In genomic region chr10:98748856-98749583, GRCm38 (mm10) we compare ENCODE assay signal across 8 mouse cellular contexts.
A peak's percentile ranks its signal among the peaks of the same experiment; 100 is the strongest.
DNase-seq lines count a peak whose midpoint lies in the region; ATAC-seq and TF ChIP-seq lines count a peak whose summit lies in the region.

No protein-coding gene starts in this region.

- H3K27ac ChIP-seq in embryonic facial prominence, embryonic 11.5 days (replicated peaks; ENCODE audit: low read depth, low read length): no peak overlapping the region
- no peak overlapping the region for H3K27ac ChIP-seq in embryonic facial prominence, embryonic 10.5 days (replicated peaks)
- no peak overlapping the region for H3K27ac ChIP-seq in ES-E14 (ENCODE audit: insufficient read depth, low read depth, low read length, poor library complexity, severe bottlenecking)
- no peak overlapping the region for H3K27ac ChIP-seq in forebrain, embryonic 13.5 days
- no peak overlapping the region for H3K27ac ChIP-seq in limb, embryonic 13.5 days
- no peak overlapping the region for H3K27ac ChIP-seq in thymus, adult 2 months (ENCODE audit: control insufficient read depth, insufficient read depth, low read length)

- no peak overlapping the region for H3K9ac ChIP-seq in embryonic facial prominence, embryonic 11.5 days (replicated peaks; ENCODE audit: low read length)
- H3K9ac ChIP-seq in ES-E14 (ENCODE audit: insufficient read depth, low read depth, low read length, poor library complexity, severe bottlenecking): no peak overlapping the region
- no peak overlapping the region for H3K9ac ChIP-seq in forebrain, embryonic 13.5 days
- H3K9ac ChIP-seq in limb, embryonic 13.5 days: no peak overlapping the region

- no peaks in the 10 kb centered on the region; the same call in 1 of the 2 replicates for H3K4me1 ChIP-seq in embryonic facial prominence, embryonic 11.5 days (ENCODE audit: control insufficient read depth, insufficient read depth, low read length)
- H3K4me1 ChIP-seq in embryonic facial prominence, embryonic 10.5 days: peaks cover 26% of the 10 kb centered on the region
- no peaks in the 10 kb centered on the region for H3K4me1 ChIP-seq in ES-E14 (ENCODE audit: control insufficient read depth in 2 of 2, insufficient read depth in 2 of 2, low read length in 2 of 2, poor library complexity in 1 of 2)
- H3K4me1 ChIP-seq in forebrain, embryonic 13.5 days: peaks cover 10% of the 10 kb centered on the region
- peaks cover 27% of the 10 kb centered on the region for H3K4me1 ChIP-seq in limb, embryonic 13.5 days
- H3K4me1 ChIP-seq in thymus, adult 2 months (replicated peaks; ENCODE audit: control insufficient read depth, insufficient read depth, low read length): peaks cover 4% of the 10 kb centered on the region

- H3K9me3 ChIP-seq in embryonic facial prominence, embryonic 11.5 days (replicated peaks; ENCODE audit: control insufficient read depth, low read length): no peaks in the 10 kb centered on the region
- H3K9me3 ChIP-seq in embryonic facial prominence, embryonic 10.5 days: no peaks in the 10 kb centered on the region
- no peaks in the 10 kb centered on the region for H3K9me3 ChIP-seq in ES-E14 (ENCODE audit: control insufficient read depth, insufficient read depth, low read depth, low read length)
- H3K9me3 ChIP-seq in forebrain, embryonic 13.5 days (replicated peaks): no peaks in the 10 kb centered on the region
- H3K9me3 ChIP-seq in limb, embryonic 13.5 days: no peaks in the 10 kb centered on the region

- TF ChIP-seq POLR2A in thymus, adult 2 months (IDR thresholded peaks at IDR 0.05; ENCODE audit: control insufficient read depth, extremely low read depth, insufficient read depth, low read length, poor library complexity): no peak

- DNase-seq in embryonic facial prominence, embryonic 11.5 days (ENCODE audit: low spot score): peak; percentile 31
- no peak for DNase-seq in embryonic facial prominence, embryonic 10.5 days (ENCODE audit: low spot score)
- peak; percentile 60 for DNase-seq in ES-E14 (ENCODE audit: low read depth, low spot score)
- no peak for DNase-seq in spleen, postnatal 4 days (ENCODE audit: low spot score in 2 of 2)
- no peak for DNase-seq in thymus, adult 2 months
- no peak for DNase-seq in B cell, adult 2 months

- ATAC-seq in embryonic facial prominence, embryonic 11.5 days (replicated peaks; ENCODE audit: insufficient number of reproducible peaks, low FRiP score, low TSS enrichment, low read depth): no peak
- ATAC-seq in forebrain, embryonic 13.5 days: peak; percentile 84
- ATAC-seq in limb, embryonic 13.5 days (ENCODE audit: low FRiP score, low read depth): peak; percentile 52; the same call in 1 of the 2 replicates

- H3K4me2 ChIP-seq in embryonic facial prominence, embryonic 11.5 days (ENCODE audit: low read depth, low read length): no peak overlapping the region
- H3K4me2 ChIP-seq in forebrain, embryonic 13.5 days: no peak overlapping the region
- peak overlapping the region; percentile 14; the same call in 1 of the 2 replicates for H3K4me2 ChIP-seq in limb, embryonic 13.5 days (replicated peaks)

- no peaks in the 10 kb centered on the region for H3K36me3 ChIP-seq in embryonic facial prominence, embryonic 11.5 days (replicated peaks; ENCODE audit: control insufficient read depth, insufficient read depth, low read depth, low read length)
- no peaks in the 10 kb centered on the region for H3K36me3 ChIP-seq in embryonic facial prominence, embryonic 10.5 days (replicated peaks)
- H3K36me3 ChIP-seq in ES-E14 (ENCODE audit: control insufficient read depth, insufficient read depth, low read length, poor library complexity, severe bottlenecking): no peaks in the 10 kb centered on the region
- no peaks in the 10 kb centered on the region for H3K36me3 ChIP-seq in forebrain, embryonic 13.5 days (ENCODE audit: poor library complexity, severe bottlenecking)
- no peaks in the 10 kb centered on the region for H3K36me3 ChIP-seq in limb, embryonic 13.5 days
- H3K36me3 ChIP-seq in thymus, adult 2 months (ENCODE audit: control insufficient read depth, insufficient read depth, low read length): no peaks in the 10 kb centered on the region

- H3K4me3 ChIP-seq in embryonic facial prominence, embryonic 11.5 days (ENCODE audit: low read depth, low read length): no peak overlapping the region
- H3K4me3 ChIP-seq in embryonic facial prominence, embryonic 10.5 days: no peak overlapping the region
- no peak overlapping the region for H3K4me3 ChIP-seq in ES-E14 (ENCODE audit: insufficient read depth in 1 of 2, low read depth in 1 of 2, low read length in 2 of 2, poor library complexity in 1 of 2, severe bottlenecking in 1 of 2)
- H3K4me3 ChIP-seq in forebrain, embryonic 13.5 days: no peak overlapping the region
- no peak overlapping the region for H3K4me3 ChIP-seq in limb, embryonic 13.5 days
- H3K4me3 ChIP-seq in thymus, adult 2 months (ENCODE audit: control insufficient read depth, insufficient read depth, low read length): no peak overlapping the region

- in situ Hi-C loops in ES-E14 (cut with MboI; ENCODE audit: low sequenced_read_pairs in 2 of 2, unreplicated experiment in 2 of 2): no loop called here

- H3K27me3 ChIP-seq in embryonic facial prominence, embryonic 11.5 days (ENCODE audit: control insufficient read depth, insufficient read depth, low read length): no peaks in the 10 kb centered on the region
- no peaks in the 10 kb centered on the region for H3K27me3 ChIP-seq in embryonic facial prominence, embryonic 10.5 days (replicated peaks; ENCODE audit: low read depth, poor library complexity, severe bottlenecking)
- H3K27me3 ChIP-seq in forebrain, embryonic 13.5 days: 0 out of 2 replicates have a peak, but pooled peaks cover 6% of the 10 kb centered on the region
- H3K27me3 ChIP-seq in limb, embryonic 13.5 days: 0 out of 2 replicates have a peak, but pooled peaks cover 2% of the 10 kb centered on the region
- no peaks in the 10 kb centered on the region for H3K27me3 ChIP-seq in thymus, adult 2 months (ENCODE audit: control insufficient read depth, insufficient read depth, low read length)

- 10% methylated on average over 3 of the region's 3 CpGs for WGBS in embryonic facial prominence, embryonic 11.5 days
- WGBS in embryonic facial prominence, embryonic 10.5 days: 10% methylated on average over 3 of the region's 3 CpGs
- WGBS in forebrain, embryonic 13.5 days: 0% methylated on average over 3 of the region's 3 CpGs
- 11% methylated on average over 3 of the region's 3 CpGs for WGBS in limb, embryonic 13.5 days
- 87% methylated on average over 3 of the region's 3 CpGs for WGBS in thymus, adult 2 months

- no peak for TF ChIP-seq CTCF in thymus, adult 2 months (IDR thresholded peaks at IDR 0.05; ENCODE audit: borderline replicate concordance, control insufficient read depth, extremely low read depth, insufficient read depth, low read length, poor library complexity)

TF ChIP-seq in ES-E14, 5 proteins besides CTCF, POLR2A, EP300 and RAD21:
- TF ChIP-seq ZC3H11A (IDR thresholded peaks at IDR 0.05; ENCODE audit: borderline replicate concordance, low read depth, low read length) (no peak), ZNF384 (IDR thresholded peaks at IDR 0.05; ENCODE audit: low read depth, low read length) (no peak)

Comparison
In these comparisons a context has a peak if more than half of its experiments do, and no peak if none do; other contexts are left out.
1. DNase-seq: peak in embryonic facial prominence, embryonic 11.5 days (single experiment) and ES-E14 (single experiment); none in embryonic facial prominence, embryonic 10.5 days (single experiment), spleen, postnatal 4 days (0 of 2), thymus, adult 2 months (single experiment) and B cell, adult 2 months (0 of 2).